Mouse (Mus musculus): ENCODE results near the gene Hspa4.
"Not testable (repeated sequence)": the region's sequence is repeated elsewhere in the genome, so short reads cannot be mapped to it uniquely, and the experiment has no call there.

DNA sequence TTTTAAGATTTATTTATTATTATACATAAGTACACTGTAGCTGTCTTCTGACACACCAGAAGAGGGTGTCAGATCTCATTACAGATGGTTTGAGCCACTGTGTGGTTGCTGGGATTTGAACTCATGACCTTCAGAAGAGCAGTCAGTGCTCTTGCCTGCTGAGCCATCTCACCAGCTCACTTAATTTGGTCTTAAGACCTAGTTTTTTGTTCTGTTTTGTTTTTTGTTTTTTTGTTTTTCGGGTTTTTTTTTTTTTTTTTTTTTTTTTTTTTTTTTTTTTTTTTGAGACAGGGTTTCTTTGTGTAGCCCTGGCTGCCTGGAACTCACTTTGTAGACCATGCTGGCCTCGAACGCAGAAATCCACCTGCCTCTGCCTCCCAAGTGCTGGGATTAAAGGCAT is 18.3 kb upstream of the Hspa4 start:
- TF ChIP-seq POLR2A (IDR thresholded peaks at IDR 0.05; ENCODE audit: low read depth, low read length); CTCF (IDR thresholded peaks at IDR 0.05; ENCODE audit: borderline replicate concordance, insufficient read depth, low read length): not testable (repeated sequence)

Data from embryonic fibroblast, embryonic 13.5 days (primary cell).